Mouse (Mus musculus) hematopoietic stem cell, adult 5-6 weeks (primary cell): ENCODE measurements around the gene Ccdc142. TPM values are rescaled to one million over a fixed set of nuclear protein-coding genes. Genes with fewer than 3 reads are reported as not detected.

Experiments used
- ATAC-seq, 2 experiments: fragments of 125-278 bp in 1 of 2; replicated peaks in 1 of 2; 2 replicates each; pipeline ENCODE4 v1.8.0; 2016 to 2017; ENCODE audit warnings: inconsistent platforms in 2 of 2, mild to moderate bottlenecking in 2 of 2, moderate number of reproducible peaks in 2 of 2, low read depth in 1 of 2, moderate TSS enrichment in 1 of 2; ENCODE audit not compliant: low FRiP score in 2 of 2, poor library complexity in 2 of 2, severe bottlenecking in 2 of 2, insufficient read depth in 1 of 2, low TSS enrichment in 1 of 2
- total RNA-seq: library from RNA; stranded (forward); fragments of 172-1452, 232-1000 nt; gene quantifications from 2 replicates; pipeline ENCODE4 v1.2.3, GENCODE M21; 2017

The Ccdc142 gene
- total RNA-seq, 1 experiment from 2014 or later: 0.45 TPM

DNA sequence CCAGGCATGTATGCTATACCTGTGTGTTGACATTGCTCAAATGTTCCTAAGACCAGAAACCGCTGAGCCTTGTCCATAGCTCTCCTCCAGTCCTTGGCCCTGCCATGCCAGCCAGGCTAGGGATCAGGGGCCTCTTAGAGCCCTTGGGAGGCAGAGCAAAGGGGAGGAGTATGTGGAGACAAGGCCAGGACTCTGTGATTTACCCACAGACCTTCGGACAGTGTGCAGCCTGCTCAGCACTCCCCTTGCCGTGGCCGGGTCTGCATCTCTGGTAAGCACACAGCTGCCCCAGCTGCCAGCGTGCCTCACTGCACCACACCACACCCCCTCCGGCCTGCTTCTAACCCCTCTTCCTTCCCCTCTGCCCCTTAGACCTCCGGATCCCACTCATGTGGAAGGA lies 45.9 kb downstream of the Ccdc142 start:
- ATAC-seq: no peak

GRCm38 (mm10) chr6:83151721-83152120 lies 50.3 kb downstream of the Ccdc142 start:
- no peak for ATAC-seq

GRCm38 (mm10) chr6:83153038-83153437 lies 51.6 kb downstream of the Ccdc142 start:
- ATAC-seq: no peak

DNA sequence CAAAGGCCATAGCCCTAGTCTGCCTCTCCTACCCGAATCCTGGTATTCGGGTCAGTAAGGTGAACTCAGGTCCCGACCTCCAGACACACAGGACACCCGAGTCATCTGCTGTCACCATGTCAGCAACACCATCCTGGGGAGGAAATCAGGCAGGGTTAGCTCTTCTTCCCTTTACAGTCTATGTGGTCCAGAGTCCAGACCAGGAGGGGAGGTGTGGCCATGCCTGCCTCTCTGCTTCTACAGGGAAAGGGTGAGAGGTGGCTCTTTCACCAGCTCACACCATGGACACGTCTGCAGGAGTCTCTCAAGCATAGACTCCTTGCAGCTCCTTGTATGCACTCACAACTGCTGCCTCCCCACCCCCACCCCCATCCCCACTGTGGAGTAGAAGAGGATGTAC lies 52.1 kb downstream of the Ccdc142 start:
- no peak for ATAC-seq

DNA sequence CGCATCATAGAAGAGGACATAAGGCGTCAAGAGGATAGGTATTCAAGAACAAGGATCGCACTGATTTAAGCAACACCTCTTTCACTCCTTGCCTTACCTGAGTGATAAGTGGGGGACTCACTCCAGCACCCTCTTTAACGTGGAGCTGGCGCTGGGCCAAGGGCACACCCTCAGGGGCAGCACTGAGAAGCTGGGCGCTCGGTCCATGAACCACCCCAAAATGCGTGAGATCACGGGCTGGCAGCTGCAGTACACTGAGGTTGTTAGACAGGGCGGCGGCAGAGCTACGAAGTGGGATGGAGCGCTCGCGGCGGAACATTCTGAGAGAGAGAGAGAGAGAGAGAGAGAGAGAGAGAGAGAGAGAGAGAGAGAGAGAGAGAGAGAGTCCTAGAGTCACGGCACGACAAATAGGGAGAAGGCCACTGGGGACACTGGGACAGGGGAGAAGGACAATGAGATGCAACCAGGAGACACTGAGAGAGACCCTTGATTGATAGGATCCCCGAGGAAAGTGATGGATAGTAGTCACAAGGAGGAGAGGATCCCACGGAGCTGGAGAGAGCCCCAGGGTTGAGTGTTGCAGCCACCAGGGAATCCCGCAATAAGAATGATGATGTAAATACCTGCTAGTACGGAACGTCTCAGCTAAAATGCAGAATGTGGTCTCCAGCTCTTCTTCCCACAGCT lies 54.3 kb downstream of the Ccdc142 start:
- peak in 1 of 2 experiments; percentile 25; a peak in 1 of 4 replicates for ATAC-seq

GRCm38 (mm10) chr6:83156259-83156684 lies 54.9 kb downstream of the Ccdc142 start, which contains the start of the genes Wdr54 and 1700003E16Rik:
Gene Wdr54 (minus strand): TSS chr6:83156397.
Gene 1700003E16Rik (plus strand): TSS chr6:83156404.
- ATAC-seq: peak; percentile 75 to 77

Other genes starting within 250 kb of the Ccdc142 start
- gene Sema4f, start 161.8 kb upstream of the Ccdc142 start, total RNA-seq: 0.13 and 0.55 TPM in 2 replicates
- gene M1ap, start 154.7 kb upstream of the Ccdc142 start, total RNA-seq: 1.2 and 2.6 TPM in 2 replicates
- 22.9 and 39.6 TPM in 2 replicates for gene Dok1, start 68.1 kb upstream of the Ccdc142 start, total RNA-seq
- 1.3 and 2.2 TPM in 2 replicates for gene Loxl3, start 67.4 kb upstream of the Ccdc142 start, total RNA-seq
- 114 and 124 TPM in 2 replicates for gene Aup1, start 47.1 kb upstream of the Ccdc142 start, total RNA-seq
- 42.7 and 43.3 TPM in 2 replicates for gene Htra2, start 46.3 kb upstream of the Ccdc142 start, total RNA-seq
- 0.13 and 0.25 TPM in 2 replicates for gene Dqx1, start 43.8 kb upstream of the Ccdc142 start, total RNA-seq
- not detected in 2 replicates for gene Tlx2, start 31.3 kb upstream of the Ccdc142 start, total RNA-seq
- 24.2 and 24.6 TPM in 2 replicates for gene Pcgf1, start 23.7 kb upstream of the Ccdc142 start, total RNA-seq
- 1.5 TPM in 1 of 2 replicates, not detected in the other for gene Lbx2, start 15.2 kb upstream of the Ccdc142 start, total RNA-seq
- 2.4 and 4.1 TPM in 2 replicates for gene Gm42688, start within 50 bp of the Ccdc142 start, total RNA-seq
- gene Mrpl53, start 7.4 kb downstream of the Ccdc142 start, total RNA-seq: 8.4 and 19.3 TPM in 2 replicates
- 57.8 and 60.4 TPM in 2 replicates for gene Mogs, start 13.9 kb downstream of the Ccdc142 start, total RNA-seq
- 148 and 226 TPM in 2 replicates for gene Wbp1, start 20.0 kb downstream of the Ccdc142 start, total RNA-seq
- 31.1 and 42.3 TPM in 2 replicates for gene Ino80b, start 23.8 kb downstream of the Ccdc142 start, total RNA-seq
- 7.1 and 12.4 TPM in 2 replicates for gene Rtkn, start 33.9 kb downstream of the Ccdc142 start, total RNA-seq
- gene Wdr54, start 54.8 kb downstream of the Ccdc142 start, total RNA-seq: 0.20 and 0.31 TPM in 2 replicates
- 0.35 TPM in 1 of 2 replicates, not detected in the other for gene 1700003E16Rik, start 54.8 kb downstream of the Ccdc142 start, total RNA-seq
- 50.5 and 70.9 TPM in 2 replicates for gene Dctn1, start 64.3 kb downstream of the Ccdc142 start, total RNA-seq
- gene Slc4a5, start 118.2 kb downstream of the Ccdc142 start, total RNA-seq: not detected in 2 replicates
- gene Mthfd2, start 224.3 kb downstream of the Ccdc142 start, total RNA-seq: 11.4 and 11.9 TPM in 2 replicates
- gene Mob1a, start 224.4 kb downstream of the Ccdc142 start, total RNA-seq: 136 and 163 TPM in 2 replicates
- 53.2 and 53.4 TPM in 2 replicates for gene Bola3, start 247.5 kb downstream of the Ccdc142 start, total RNA-seq